Mouse (Mus musculus) bone marrow macrophage, adult 2 months (primary cell): ENCODE data around the gene Nps.

Experiments
- CTCF ChIP-seq: IDR thresholded peaks from 2 replicates; pipeline ENCODE4 v1.5.1; 2012; ENCODE audit warnings: low read depth, mild to moderate bottlenecking, low read length, moderate library complexity
- POLR2A ChIP-seq: IDR thresholded peaks from 2 replicates; pipeline ENCODE4 v1.6.1; 2012; ENCODE audit warnings: mild to moderate bottlenecking, low read depth, low read length, borderline replicate concordance

- no peak for TF ChIP-seq CTCF
- TF ChIP-seq POLR2A, result no peak
These were observed 24.7 kb downstream of the Nps start for GRCm38 (mm10) chr7:135283212-135283611.
